Mouse (Mus musculus) stomach, postnatal 0 days (tissue): ENCODE measurements at regions not wholly inside any gene's neighbourhood (a gene's known extent, or its start where the extent isn't known, plus 50 kb on each side); places are given as distances from the start of the nearest gene placed in this dataset.

ENCODE experiments used
- ATAC-seq: fragments of 200-750 bp; cut with Nextera tagmentation; 2 replicates; pipeline ENCODE4 v1.8.0; 2017; ENCODE audit not compliant: low FRiP score, low TSS enrichment
- DNase-seq: peaks from one replicate; pipeline ENCODE4 v3.0.0-alpha.2; 2016; ENCODE audit warnings: low spot score
- H3K27ac ChIP-seq: fragments of 300-500 bp; sonication (generic); replicated peaks from 2 replicates; pipeline ENCODE4 v1.5.1; 2014; ENCODE audit warnings: mild to moderate bottlenecking, control low read depth
- H3K27me3 ChIP-seq: fragments of 300-500 bp; sonication (generic); 2 replicates; pipeline ENCODE4 v1.6.1; 2014; ENCODE audit warnings: low read length; ENCODE audit not compliant: control insufficient read depth, insufficient read depth
- H3K36me3 ChIP-seq: fragments of 300-500 bp; sonication (generic); 2 replicates; pipeline ENCODE4 v1.6.1; 2014; ENCODE audit warnings: low read length, mixed read lengths; ENCODE audit not compliant: control insufficient read depth, insufficient read depth
- H3K4me1 ChIP-seq: fragments of 300-500 bp; sonication (generic); replicated peaks from 2 replicates; pipeline ENCODE4 v1.6.1; 2014; ENCODE audit warnings: antibody characterized with exemption; ENCODE audit not compliant: control insufficient read depth, insufficient read depth
- H3K4me2 ChIP-seq: fragments of 300-500 bp; sonication (generic); replicated peaks from 2 replicates; pipeline ENCODE4 v1.6.1; 2014; ENCODE audit warnings: low read depth, mild to moderate bottlenecking, control low read depth, moderate library complexity
- H3K4me3 ChIP-seq: fragments of 300-500 bp; sonication (generic); 2 replicates; pipeline ENCODE4 v1.5.1; 2014; ENCODE audit warnings: low read depth, low read length, control low read depth
- H3K9ac ChIP-seq: fragments of 300-500 bp; sonication (generic); 2 replicates; pipeline ENCODE4 v1.6.1; 2014; ENCODE audit warnings: mild to moderate bottlenecking, low read length, control low read depth, mixed read lengths
- H3K9me3 ChIP-seq: fragments of 300-500 bp; sonication (generic); 2 replicates; pipeline ENCODE4 v1.6.1; 2016; ENCODE audit warnings: low read length; ENCODE audit not compliant: control insufficient read depth
- CTCF ChIP-seq: IDR thresholded peaks from 2 replicates; pipeline ENCODE4 v1.5.1; 2016; ENCODE audit warnings: antibody characterized with exemption, low read depth, mild to moderate bottlenecking, moderate library complexity
- EP300 ChIP-seq: optimal IDR thresholded peaks from 2 replicates; pipeline ENCODE3; 2016; ENCODE audit warnings: antibody characterized with exemption
- WGBS: fragments of 180-500 bp; shearing (Covaris S2); extraction: QIAGEN DNeasy Blood & Tissue Kit; methylation state at CpG from one replicate; pipeline ENCODE4 v1.1.7; 2014; 5-methylcytosine and 5-hydroxymethylcytosine counted together

GRCm38 (mm10) chr7:111355088-111355656, 272.3 kb upstream of the Eif4g2 start:
- Histone ChIP-seq H3K27me3 (no peaks in the 10 kb centered on the region), H3K4me3 (no peak overlapping the region), H3K9me3 (no peaks in the 10 kb centered on the region), H3K36me3 (no peaks in the 10 kb centered on the region), H3K9ac (no peak overlapping the region), H3K4me1 (no peaks in the 10 kb centered on the region), H3K4me2 (no peak overlapping the region), H3K27ac (no peak overlapping the region)
- ATAC-seq = no peak
- no peak for DNase-seq
- TF ChIP-seq EP300 = no peak
- WGBS = 53% methylated on average over 2 of the region's 2 CpGs

DNA sequence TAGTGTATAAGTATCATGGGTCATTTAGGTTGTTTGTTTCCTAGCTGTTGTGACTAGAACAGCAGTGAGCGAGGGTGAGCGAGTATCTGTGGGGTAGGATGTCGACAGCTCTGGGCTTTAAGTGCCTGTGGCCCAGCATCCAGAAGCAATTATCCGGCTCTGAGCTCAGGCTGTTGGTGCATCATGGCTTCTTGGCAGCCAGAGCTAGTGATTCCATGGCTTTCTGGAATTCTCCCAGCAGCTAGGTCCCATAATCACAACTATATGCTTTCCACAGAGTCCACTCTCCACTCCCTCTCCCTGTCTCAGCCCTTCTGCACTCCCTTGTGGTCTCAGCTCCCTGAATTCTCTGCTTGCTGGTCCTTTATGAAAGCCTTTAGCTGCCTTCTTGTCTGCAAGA, 271.2 kb upstream of the Eif4g2 start:
- H3K4me3 ChIP-seq = no peak overlapping the region
- H3K27ac ChIP-seq = no peak overlapping the region
- no peak overlapping the region for H3K4me2 ChIP-seq
- DNase-seq (no peak), ATAC-seq (no peak)
- H3K9ac ChIP-seq = no peak overlapping the region
- H3K36me3 ChIP-seq = no peaks in the 10 kb centered on the region
- H3K9me3 ChIP-seq = no peaks in the 10 kb centered on the region
- 78% methylated on average over 4 of the region's 4 CpGs for WGBS
- no peaks in the 10 kb centered on the region for H3K4me1 ChIP-seq
- H3K27me3 ChIP-seq = no peaks in the 10 kb centered on the region
- TF ChIP-seq EP300 (no peak), CTCF (no peak)

DNA sequence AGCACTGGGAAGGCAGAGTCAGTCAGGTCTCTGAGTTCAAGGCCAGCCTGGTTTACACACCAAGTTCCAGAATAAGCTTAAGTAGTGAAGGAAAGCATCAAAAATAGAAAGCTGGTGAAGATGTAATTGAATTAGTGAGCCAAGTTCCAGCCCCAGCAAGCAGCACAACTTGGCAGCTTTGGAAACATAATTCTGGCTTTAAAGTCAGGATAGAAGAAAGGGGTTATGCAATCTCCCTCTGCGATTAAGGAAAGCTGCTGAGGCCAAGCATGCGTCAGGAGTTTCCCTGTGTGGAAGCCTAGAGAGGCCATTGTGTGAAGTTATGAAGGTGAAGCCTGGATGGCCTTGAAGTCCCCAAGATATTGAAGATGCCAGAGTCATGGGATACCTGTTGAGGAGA, 269.3 kb upstream of the Eif4g2 start:
- no peak for ATAC-seq
- no peak overlapping the region for H3K27ac ChIP-seq
- H3K36me3 ChIP-seq = no peaks in the 10 kb centered on the region
- no peaks in the 10 kb centered on the region for H3K9me3 ChIP-seq
- no peak overlapping the region for H3K4me3 ChIP-seq
- H3K9ac ChIP-seq = no peak overlapping the region
- no peak for TF ChIP-seq EP300
- TF ChIP-seq CTCF = no peak
- H3K27me3 ChIP-seq = no peaks in the 10 kb centered on the region
- H3K4me2 ChIP-seq = no peak overlapping the region
- H3K4me1 ChIP-seq = no peaks in the 10 kb centered on the region
- WGBS = 57% methylated on average over 2 of the region's 2 CpGs
- DNase-seq = no peak

- DNase-seq = no peak
Observed at GRCm38 (mm10) chr7:111345117-111345516, 262.3 kb upstream of the Eif4g2 start.

GRCm38 (mm10) chr7:111337053-111337452, 254.2 kb upstream of the Eif4g2 start:
- Histone ChIP-seq H3K36me3 (no peaks in the 10 kb centered on the region), H3K9me3 (no peaks in the 10 kb centered on the region), H3K27ac (no peak overlapping the region), H3K4me1 (no peaks in the 10 kb centered on the region), H3K27me3 (no peaks in the 10 kb centered on the region), H3K4me2 (no peak overlapping the region), H3K9ac (no peak overlapping the region), H3K4me3 (no peak overlapping the region)
- no peak for TF ChIP-seq CTCF
- TF ChIP-seq EP300 = no peak
- 66% methylated on average over 3 of the region's 3 CpGs for WGBS
- DNase-seq (no peak), ATAC-seq (no peak)

More at GRCm38 (mm10) chr7:111345117-111345516, 262.3 kb upstream of the Eif4g2 start:
- Histone ChIP-seq H3K9me3 (no peaks in the 10 kb centered on the region), H3K9ac (no peak overlapping the region), H3K36me3 (no peaks in the 10 kb centered on the region), H3K4me1 (no peaks in the 10 kb centered on the region), H3K27me3 (no peaks in the 10 kb centered on the region), H3K4me2 (no peak overlapping the region), H3K27ac (no peak overlapping the region), H3K4me3 (no peak overlapping the region)
- ATAC-seq = no peak
- WGBS = 76% methylated on average over 1 of the region's 1 CpGs
- TF ChIP-seq EP300 (no peak), CTCF (peak; percentile 42)

GRCm38 (mm10) chr7:111322901-111323300, 240.1 kb upstream of the Eif4g2 start:
- Histone ChIP-seq H3K4me2 (no peak overlapping the region), H3K27ac (no peak overlapping the region), H3K27me3 (no peaks in the 10 kb centered on the region), H3K4me1 (no peaks in the 10 kb centered on the region), H3K9ac (no peak overlapping the region), H3K36me3 (no peaks in the 10 kb centered on the region), H3K9me3 (no peaks in the 10 kb centered on the region), H3K4me3 (no peak overlapping the region)
- WGBS = 76% methylated on average over 6 of the region's 6 CpGs
- ATAC-seq = no peak
- TF ChIP-seq EP300 (no peak), CTCF (no peak)
- DNase-seq = no peak
